Mouse (Mus musculus): ENCODE data around the gene Mgat1. TPM values are rescaled to one million over a fixed set of nuclear protein-coding genes. Genes with fewer than 3 reads are reported as not detected.
A peak's percentile ranks its signal among the peaks of the same experiment; 100 is the strongest.

The Mgat1 gene
- polyA plus RNA-seq, 1 experiment from 2014 or later = 91.9 TPM

DNA sequence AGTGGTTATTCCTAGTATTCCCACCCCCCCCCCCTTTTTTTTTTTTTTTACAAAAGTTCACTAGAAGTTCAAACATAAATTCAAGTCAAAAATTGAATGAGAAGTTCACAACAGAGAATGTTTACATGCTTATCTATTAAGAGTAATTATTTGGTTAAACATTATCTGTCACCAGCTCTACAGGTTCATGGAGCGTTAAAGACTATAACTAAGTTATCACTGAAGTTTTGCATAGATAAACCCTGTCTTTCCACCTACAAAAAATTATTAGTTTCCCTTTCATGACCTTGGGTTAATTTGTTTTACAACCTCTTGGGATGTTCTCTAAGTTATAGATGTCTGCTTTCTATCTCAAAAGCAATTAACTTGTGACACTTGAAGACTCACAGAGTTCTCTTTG lies 3.7 kb upstream of the Mgat1 start:
- Histone ChIP-seq H3K27me3 (ENCODE audit: insufficient read depth, low read length) (no peaks in the 10 kb centered on the region), H3K36me3 (ENCODE audit: insufficient read depth, low read length) (no peaks in the 10 kb centered on the region), H3K9ac (replicated peaks; ENCODE audit: low read length) (no peak overlapping the region), H3K4me2 (replicated peaks; ENCODE audit: low read depth, low read length) (no peak overlapping the region), H3K4me3 (ENCODE audit: low read length) (no peak overlapping the region), H3K9me3 (ENCODE audit: low read length) (no peaks in the 10 kb centered on the region), H3K27ac (ENCODE audit: low read length) (no peak overlapping the region), H3K4me1 (ENCODE audit: insufficient read depth, low read length) (peaks cover 16% of the 10 kb centered on the region)
- ATAC-seq (ENCODE audit: low FRiP score, low TSS enrichment) = no peak
- 84% methylated on average over 1 of the region's 1 CpGs for WGBS

DNA sequence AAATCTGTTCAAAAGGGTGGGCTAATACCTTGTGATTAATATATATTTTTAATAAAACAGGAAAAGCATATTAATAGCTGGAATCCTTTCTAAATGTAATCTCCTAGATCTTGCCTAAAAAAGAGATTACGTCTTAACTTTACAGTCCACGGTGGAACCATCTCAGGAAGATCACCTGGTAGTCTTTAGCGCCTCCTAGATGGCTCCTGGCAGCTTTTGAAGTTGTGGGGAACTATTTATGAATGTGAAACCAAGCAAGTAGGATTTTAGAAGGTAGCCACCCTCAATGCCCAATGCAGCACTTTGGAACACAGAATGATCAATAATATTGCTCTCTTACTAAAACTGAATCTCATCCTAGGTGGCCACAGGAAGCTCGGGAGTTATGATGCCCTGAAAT lies 3.1 kb upstream of the Mgat1 start:
- H3K4me3 ChIP-seq (ENCODE audit: low read length) = no peak overlapping the region
- no peak overlapping the region for H3K4me2 ChIP-seq (replicated peaks; ENCODE audit: low read depth, low read length)
- no peaks in the 10 kb centered on the region for H3K9me3 ChIP-seq (ENCODE audit: low read length)
- H3K27ac ChIP-seq (ENCODE audit: low read length) = no peak overlapping the region
- 83% methylated on average over 4 of the region's 4 CpGs for WGBS
- peaks cover 21% of the 10 kb centered on the region for H3K4me1 ChIP-seq (ENCODE audit: insufficient read depth, low read length)
- no peaks in the 10 kb centered on the region for H3K36me3 ChIP-seq (ENCODE audit: insufficient read depth, low read length)
- no peak for ATAC-seq (ENCODE audit: low FRiP score, low TSS enrichment)
- H3K27me3 ChIP-seq (ENCODE audit: insufficient read depth, low read length) = no peaks in the 10 kb centered on the region
- no peak overlapping the region for H3K9ac ChIP-seq (replicated peaks; ENCODE audit: low read length)

DNA sequence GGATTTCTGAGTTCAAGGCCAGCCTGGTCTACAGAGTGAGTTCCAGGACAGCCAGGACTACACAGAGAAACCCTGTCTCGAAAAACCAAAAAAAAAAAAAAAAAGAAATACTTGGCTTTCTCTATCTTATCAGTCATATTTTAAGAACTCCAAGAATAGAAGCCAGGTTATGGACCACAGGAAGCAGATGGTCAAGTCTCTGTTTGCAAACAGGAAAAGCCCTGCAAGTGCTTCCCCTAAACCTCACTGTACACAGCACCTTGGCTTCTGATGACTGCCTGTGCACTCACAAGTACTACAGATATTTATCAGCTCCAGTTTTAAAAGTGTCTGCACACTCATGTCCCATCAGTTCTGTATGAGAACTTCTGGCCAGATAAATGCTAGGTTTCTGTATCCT lies 2.5 kb upstream of the Mgat1 start:
- H3K4me1 ChIP-seq (ENCODE audit: insufficient read depth, low read length) = peaks cover 25% of the 10 kb centered on the region
- H3K27ac ChIP-seq (ENCODE audit: low read length) = no peak overlapping the region
- H3K9me3 ChIP-seq (ENCODE audit: low read length) = no peaks in the 10 kb centered on the region
- no peak overlapping the region for H3K9ac ChIP-seq (replicated peaks; ENCODE audit: low read length)
- H3K4me3 ChIP-seq (ENCODE audit: low read length) = no peak overlapping the region
- no peaks in the 10 kb centered on the region for H3K36me3 ChIP-seq (ENCODE audit: insufficient read depth, low read length)
- no peaks in the 10 kb centered on the region for H3K27me3 ChIP-seq (ENCODE audit: insufficient read depth, low read length)
- H3K4me2 ChIP-seq (replicated peaks; ENCODE audit: low read depth, low read length) = no peak overlapping the region
- ATAC-seq (ENCODE audit: low FRiP score, low TSS enrichment) = no peak
- WGBS = no CpG with 5 or more reads among the region's 1 CpGs

DNA sequence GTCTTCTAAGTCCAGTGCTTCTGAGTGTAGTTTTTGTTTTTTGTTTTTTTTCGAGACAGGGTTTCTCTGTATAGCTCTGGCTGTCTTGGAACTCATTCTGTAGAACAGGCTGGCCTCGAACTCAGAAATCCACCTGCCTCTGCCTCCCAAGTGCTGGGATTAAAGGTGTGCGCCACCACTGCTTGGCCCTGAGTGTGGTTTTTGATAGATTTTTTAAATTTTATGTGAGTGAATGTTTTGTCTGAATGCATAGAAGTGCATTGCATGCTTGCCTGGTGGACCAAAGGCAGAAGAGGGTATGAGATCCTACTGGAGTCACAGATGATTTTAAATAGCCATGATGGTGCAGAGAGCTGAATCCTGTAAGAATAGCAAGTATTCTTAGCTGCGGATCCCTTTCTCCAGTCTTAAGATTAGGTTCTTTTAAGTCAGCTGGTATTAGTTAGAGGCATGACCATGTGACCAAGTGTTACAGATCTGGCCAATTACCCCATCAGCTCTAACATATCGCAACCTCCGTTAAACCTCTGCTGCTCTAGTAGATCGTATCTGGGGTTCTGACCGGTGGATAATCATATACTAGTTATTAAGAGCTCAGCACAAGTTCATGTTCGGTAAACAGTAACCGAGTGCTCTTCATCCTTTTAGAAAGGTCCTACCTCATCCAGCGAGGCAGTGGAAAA lies 906 bp upstream of the Mgat1 start:
- ATAC-seq (ENCODE audit: low FRiP score, low TSS enrichment) = peak; percentile 0; the same call in 1 of the 2 replicates
- WGBS = 22% methylated on average over 11 of the region's 11 CpGs
- H3K4me3 ChIP-seq (ENCODE audit: low read length) = peak overlapping the region; percentile 55
- no peaks in the 10 kb centered on the region for H3K9me3 ChIP-seq (ENCODE audit: low read length)
- H3K27me3 ChIP-seq (ENCODE audit: insufficient read depth, low read length) = no peaks in the 10 kb centered on the region
- H3K4me2 ChIP-seq (replicated peaks; ENCODE audit: low read depth, low read length) = peak overlapping the region; percentile 69
- H3K27ac ChIP-seq (ENCODE audit: low read length) = peak overlapping the region; percentile 87
- peaks cover 37% of the 10 kb centered on the region for H3K4me1 ChIP-seq (ENCODE audit: insufficient read depth, low read length)
- H3K36me3 ChIP-seq (ENCODE audit: insufficient read depth, low read length) = no peaks in the 10 kb centered on the region
- peak overlapping the region; percentile 53 for H3K9ac ChIP-seq (replicated peaks; ENCODE audit: low read length)

DNA sequence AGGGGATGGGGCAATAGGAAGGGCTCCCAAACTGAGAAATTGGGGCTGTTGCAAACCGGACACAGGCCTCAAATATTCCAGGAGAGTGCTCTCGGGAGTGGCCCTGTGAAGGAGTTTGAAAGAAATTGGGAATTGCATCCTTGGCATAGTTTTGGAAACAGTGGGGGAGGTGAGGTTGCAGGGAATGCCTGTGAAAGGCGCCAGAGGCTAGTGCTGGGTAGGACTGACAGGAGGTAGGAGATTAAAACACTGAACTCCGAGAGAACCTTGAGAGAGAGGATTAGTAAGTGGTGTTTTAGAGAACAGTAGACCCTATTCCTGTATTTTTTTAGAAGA lies 572 bp downstream of the Mgat1 start:
- 3% methylated on average over 4 of the region's 4 CpGs for WGBS
- no peaks in the 10 kb centered on the region for H3K27me3 ChIP-seq (ENCODE audit: insufficient read depth, low read length)
- H3K4me1 ChIP-seq (ENCODE audit: insufficient read depth, low read length) = peaks cover 48% of the 10 kb centered on the region
- no peaks in the 10 kb centered on the region for H3K9me3 ChIP-seq (ENCODE audit: low read length)
- H3K4me3 ChIP-seq (ENCODE audit: low read length) = peak overlapping the region; percentile 55
- peak overlapping the region; percentile 64 for H3K9ac ChIP-seq (replicated peaks; ENCODE audit: low read length)
- H3K27ac ChIP-seq (ENCODE audit: low read length) = peak overlapping the region; percentile 87
- no peaks in the 10 kb centered on the region for H3K36me3 ChIP-seq (ENCODE audit: insufficient read depth, low read length)
- H3K4me2 ChIP-seq (replicated peaks; ENCODE audit: low read depth, low read length) = peak overlapping the region; percentile 69
- no peak for ATAC-seq (ENCODE audit: low FRiP score, low TSS enrichment)

DNA sequence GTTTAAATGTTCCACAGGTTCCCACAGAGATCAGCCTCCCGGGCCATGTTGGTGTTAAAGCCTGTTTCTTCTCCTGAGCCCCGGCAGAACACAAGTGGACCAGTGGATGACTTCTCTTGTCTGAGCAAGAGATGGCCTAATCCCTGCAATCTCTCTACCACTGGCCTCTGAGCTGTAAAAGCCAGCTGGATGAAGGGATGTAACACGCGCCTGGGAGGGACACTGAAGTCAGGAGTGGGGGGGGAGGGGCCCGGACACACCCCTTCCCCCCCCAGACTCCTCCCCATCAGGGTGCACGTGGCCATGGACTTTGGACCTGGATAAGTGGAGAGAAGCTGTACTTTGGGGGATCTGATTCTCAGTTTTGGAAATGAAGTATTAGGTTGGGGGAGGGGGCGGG lies 1.2 kb downstream of the Mgat1 start:
- H3K4me1 ChIP-seq (ENCODE audit: insufficient read depth, low read length) = peaks cover 54% of the 10 kb centered on the region
- no peaks in the 10 kb centered on the region for H3K27me3 ChIP-seq (ENCODE audit: insufficient read depth, low read length)
- peak overlapping the region; percentile 64; the same call in 1 of the 2 replicates for H3K9ac ChIP-seq (replicated peaks; ENCODE audit: low read length)
- H3K4me3 ChIP-seq (ENCODE audit: low read length) = peak overlapping the region; percentile 55
- peak overlapping the region; percentile 69 for H3K4me2 ChIP-seq (replicated peaks; ENCODE audit: low read depth, low read length)
- H3K9me3 ChIP-seq (ENCODE audit: low read length) = no peaks in the 10 kb centered on the region
- H3K36me3 ChIP-seq (ENCODE audit: insufficient read depth, low read length) = no peaks in the 10 kb centered on the region
- WGBS = 22% methylated on average over 7 of the region's 7 CpGs
- ATAC-seq (ENCODE audit: low FRiP score, low TSS enrichment) = no peak
- H3K27ac ChIP-seq (ENCODE audit: low read length) = peak overlapping the region; percentile 87

DNA sequence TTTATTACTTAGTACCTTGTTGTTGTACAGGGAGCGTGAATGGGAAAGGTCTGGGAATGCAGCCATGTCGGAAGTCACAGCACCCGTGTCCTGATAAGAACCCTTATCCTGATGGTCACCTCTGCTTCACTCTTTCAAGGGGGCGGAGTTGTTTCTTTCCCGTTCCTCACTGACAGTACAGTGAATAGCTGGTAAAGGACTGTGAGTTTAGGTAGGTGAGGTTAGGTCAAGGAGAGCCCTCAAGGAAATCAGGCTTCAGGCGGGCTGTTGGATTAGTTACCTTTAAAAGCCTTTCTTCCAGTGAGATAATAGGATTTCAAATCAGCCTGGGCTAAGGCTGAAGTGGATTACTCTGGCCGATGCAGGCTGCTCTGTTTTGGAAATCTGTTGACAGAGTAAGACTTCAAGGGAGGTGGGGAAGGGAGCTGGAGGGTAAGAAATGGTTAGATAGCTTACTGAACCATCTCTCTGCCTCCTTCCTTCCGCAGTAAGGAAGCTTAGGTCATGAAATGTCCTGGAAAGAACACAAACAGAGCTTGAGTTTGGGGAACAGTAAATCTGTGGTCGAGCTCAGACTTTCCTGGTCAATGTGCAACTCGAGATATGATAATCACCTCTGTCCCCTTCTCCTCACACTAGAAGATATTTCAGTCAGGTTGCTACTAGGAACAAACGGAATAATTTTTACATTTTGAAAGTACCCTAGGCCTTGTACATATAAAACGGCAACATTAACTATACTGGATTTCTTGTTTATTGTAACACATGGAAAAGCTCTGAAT lies 1.8 kb downstream of the Mgat1 start:
- Histone ChIP-seq H3K4me2 (replicated peaks; ENCODE audit: low read depth, low read length) (peak overlapping the region; percentile 69), H3K27ac (ENCODE audit: low read length) (peak overlapping the region; percentile 87), H3K27me3 (ENCODE audit: insufficient read depth, low read length) (no peaks in the 10 kb centered on the region), H3K9me3 (ENCODE audit: low read length) (no peaks in the 10 kb centered on the region), H3K4me3 (ENCODE audit: low read length) (peak overlapping the region; percentile 55), H3K4me1 (ENCODE audit: insufficient read depth, low read length) (peaks cover 54% of the 10 kb centered on the region), H3K36me3 (ENCODE audit: insufficient read depth, low read length) (no peaks in the 10 kb centered on the region), H3K9ac (replicated peaks; ENCODE audit: low read length) (peak overlapping the region; percentile 55)
- WGBS = 25% methylated on average over 12 of the region's 12 CpGs
- ATAC-seq (ENCODE audit: low FRiP score, low TSS enrichment) = no peak

DNA sequence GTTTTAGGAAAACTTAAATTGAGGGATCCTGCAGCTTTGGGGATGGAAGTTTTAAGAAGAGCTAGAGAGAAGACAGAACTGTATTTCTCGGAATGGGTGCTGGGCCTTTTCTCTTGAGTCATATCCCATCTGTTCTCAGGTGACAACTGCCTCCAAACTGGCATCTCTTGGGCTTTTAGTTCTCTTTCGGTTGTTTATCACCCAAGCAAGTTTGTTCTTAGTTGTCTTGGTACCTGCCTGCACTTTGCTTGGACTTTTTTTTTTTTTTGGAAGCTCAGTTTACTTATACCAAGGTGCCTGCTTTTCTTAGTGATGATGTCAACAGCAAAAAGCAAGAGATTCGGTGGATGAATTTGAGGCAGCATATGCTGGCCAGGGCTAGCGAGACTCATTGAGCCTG lies 2.5 kb downstream of the Mgat1 start:
- Histone ChIP-seq H3K9ac (replicated peaks; ENCODE audit: low read length) (no peak overlapping the region), H3K27me3 (ENCODE audit: insufficient read depth, low read length) (no peaks in the 10 kb centered on the region), H3K9me3 (ENCODE audit: low read length) (no peaks in the 10 kb centered on the region), H3K36me3 (ENCODE audit: insufficient read depth, low read length) (no peaks in the 10 kb centered on the region), H3K4me1 (ENCODE audit: insufficient read depth, low read length) (peaks cover 59% of the 10 kb centered on the region), H3K27ac (ENCODE audit: low read length) (no peak overlapping the region), H3K4me3 (ENCODE audit: low read length) (no peak overlapping the region), H3K4me2 (replicated peaks; ENCODE audit: low read depth, low read length) (peak overlapping the region; percentile 29; the same call in 1 of the 2 replicates)
- ATAC-seq (ENCODE audit: low FRiP score, low TSS enrichment) = no peak
- 79% methylated on average over 4 of the region's 4 CpGs for WGBS

DNA sequence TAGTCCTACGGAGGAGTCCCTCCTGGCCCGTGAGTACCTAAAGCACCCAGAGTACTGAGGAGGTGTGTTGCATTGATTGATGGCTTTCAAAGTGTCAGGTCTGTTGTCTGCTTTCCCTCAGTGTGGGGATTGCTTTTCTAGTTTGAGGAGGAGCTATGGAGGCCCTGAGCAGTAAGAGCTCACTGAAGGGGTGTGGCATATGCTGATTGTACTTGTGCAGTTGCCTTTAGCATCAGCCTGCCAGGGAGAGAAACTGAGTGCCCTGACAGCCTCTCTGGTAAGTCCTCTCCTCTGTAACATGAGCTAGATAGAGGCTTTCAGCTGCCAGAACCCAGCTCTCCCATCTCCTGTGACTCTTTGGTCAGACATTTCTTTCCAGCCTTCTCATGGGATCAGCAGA lies 3.3 kb downstream of the Mgat1 start:
- H3K36me3 ChIP-seq (ENCODE audit: insufficient read depth, low read length) = 0 out of 2 replicates have a peak, but pooled peaks cover 3% of the 10 kb centered on the region
- H3K4me3 ChIP-seq (ENCODE audit: low read length) = no peak overlapping the region
- peak overlapping the region; percentile 29 for H3K4me2 ChIP-seq (replicated peaks; ENCODE audit: low read depth, low read length)
- H3K9ac ChIP-seq (replicated peaks; ENCODE audit: low read length) = peak overlapping the region; percentile 17
- no peaks in the 10 kb centered on the region for H3K9me3 ChIP-seq (ENCODE audit: low read length)
- no peak for ATAC-seq (ENCODE audit: low FRiP score, low TSS enrichment)
- H3K27me3 ChIP-seq (ENCODE audit: insufficient read depth, low read length) = no peaks in the 10 kb centered on the region
- 43% methylated on average over 2 of the region's 2 CpGs for WGBS
- no peak overlapping the region for H3K27ac ChIP-seq (ENCODE audit: low read length)
- peaks cover 67% of the 10 kb centered on the region for H3K4me1 ChIP-seq (ENCODE audit: insufficient read depth, low read length)
